Mouse (Mus musculus): Measurements from ENCODE around the gene Carmil3. TPM values are rescaled to one million over a fixed set of nuclear protein-coding genes. Genes with fewer than 3 reads are reported as not detected.

Carmil3 gene
- polyA plus RNA-seq, 1 experiment from 2014 or later = 1.8 TPM

- 79% methylated on average over 5 of the region's 5 CpGs for WGBS
- H3K9ac ChIP-seq (ENCODE audit: low read length) = no peak overlapping the region
- H3K36me3 ChIP-seq (ENCODE audit: control insufficient read depth, insufficient read depth, low read length) = 0 out of 2 replicates have a peak, but pooled peaks cover 5% of the 10 kb centered on the region
- no peak for ATAC-seq (ENCODE audit: insufficient read depth, low FRiP score)
- H3K27ac ChIP-seq (ENCODE audit: low read length) = no peak overlapping the region
- no peak overlapping the region for H3K4me2 ChIP-seq (ENCODE audit: low read depth, low read length)
- no peaks in the 10 kb centered on the region for H3K27me3 ChIP-seq (ENCODE audit: control insufficient read depth, insufficient read depth, low read length)
- H3K4me1 ChIP-seq (ENCODE audit: control insufficient read depth, insufficient read depth, low read length) = no peaks in the 10 kb centered on the region
- no peaks in the 10 kb centered on the region for H3K9me3 ChIP-seq (replicated peaks; ENCODE audit: control insufficient read depth, low read length)
- H3K4me3 ChIP-seq (replicated peaks; ENCODE audit: low read length) = no peak overlapping the region
Observed at GRCm38 (mm10) chr14:55484430-55485085, 5.9 kb upstream of the Carmil3 start.

- Histone ChIP-seq H3K9me3 (replicated peaks; ENCODE audit: control insufficient read depth, low read length) (no peaks in the 10 kb centered on the region), H3K36me3 (ENCODE audit: control insufficient read depth, insufficient read depth, low read length) (0 out of 2 replicates have a peak, but pooled peaks cover 5% of the 10 kb centered on the region), H3K27me3 (ENCODE audit: control insufficient read depth, insufficient read depth, low read length) (no peaks in the 10 kb centered on the region), H3K4me3 (replicated peaks; ENCODE audit: low read length) (no peak overlapping the region), H3K9ac (ENCODE audit: low read length) (no peak overlapping the region), H3K27ac (ENCODE audit: low read length) (no peak overlapping the region), H3K4me2 (ENCODE audit: low read depth, low read length) (no peak overlapping the region), H3K4me1 (ENCODE audit: control insufficient read depth, insufficient read depth, low read length) (no peaks in the 10 kb centered on the region; the same call in 1 of the 2 replicates)
- ATAC-seq (ENCODE audit: insufficient read depth, low FRiP score) = no peak
- WGBS = 81% methylated on average over 8 of the region's 8 CpGs
Observed at GRCm38 (mm10) chr14:55486836-55487235, 3.6 kb upstream of the Carmil3 start.

GRCm38 (mm10) chr14:55491291-55491833 is 911 bp downstream of the Carmil3 start:
- no peaks in the 10 kb centered on the region for H3K9me3 ChIP-seq (replicated peaks; ENCODE audit: control insufficient read depth, low read length)
- H3K9ac ChIP-seq (ENCODE audit: low read length) = peak overlapping the region; percentile 73
- H3K27ac ChIP-seq (ENCODE audit: low read length) = peak overlapping the region; percentile 35; the same call in 1 of the 2 replicates
- H3K4me1 ChIP-seq (ENCODE audit: control insufficient read depth, insufficient read depth, low read length) = no peaks in the 10 kb centered on the region; the same call in 1 of the 2 replicates
- H3K4me3 ChIP-seq (replicated peaks; ENCODE audit: low read length) = peak overlapping the region; percentile 71
- peak overlapping the region; percentile 97 for H3K4me2 ChIP-seq (ENCODE audit: low read depth, low read length)
- H3K36me3 ChIP-seq (ENCODE audit: control insufficient read depth, insufficient read depth, low read length) = 0 out of 2 replicates have a peak, but pooled peaks cover 5% of the 10 kb centered on the region
- ATAC-seq (ENCODE audit: insufficient read depth, low FRiP score) = peak; percentile 83
- WGBS = under 1% methylated on average over 30 of the region's 30 CpGs
- H3K27me3 ChIP-seq (ENCODE audit: control insufficient read depth, insufficient read depth, low read length) = no peaks in the 10 kb centered on the region

- Histone ChIP-seq H3K36me3 (ENCODE audit: control insufficient read depth, insufficient read depth, low read length) (0 out of 2 replicates have a peak, but pooled peaks cover 5% of the 10 kb centered on the region), H3K4me2 (ENCODE audit: low read depth, low read length) (peak overlapping the region; percentile 97; the same call in 1 of the 2 replicates), H3K27me3 (ENCODE audit: control insufficient read depth, insufficient read depth, low read length) (no peaks in the 10 kb centered on the region), H3K4me3 (replicated peaks; ENCODE audit: low read length) (no peak overlapping the region), H3K9ac (ENCODE audit: low read length) (no peak overlapping the region), H3K4me1 (ENCODE audit: control insufficient read depth, insufficient read depth, low read length) (no peaks in the 10 kb centered on the region; the same call in 1 of the 2 replicates), H3K9me3 (replicated peaks; ENCODE audit: control insufficient read depth, low read length) (no peaks in the 10 kb centered on the region), H3K27ac (ENCODE audit: low read length) (no peak overlapping the region)
- no peak for ATAC-seq (ENCODE audit: insufficient read depth, low FRiP score)
- WGBS = 39% methylated on average over 3 of the region's 3 CpGs
Observed at GRCm38 (mm10) chr14:55492103-55492502, 1.7 kb downstream of the Carmil3 start.

- Histone ChIP-seq H3K4me1 (ENCODE audit: control insufficient read depth, insufficient read depth, low read length) (peaks cover 3% of the 10 kb centered on the region; the same call in 1 of the 2 replicates), H3K4me3 (replicated peaks; ENCODE audit: low read length) (no peak overlapping the region), H3K36me3 (ENCODE audit: control insufficient read depth, insufficient read depth, low read length) (no peaks in the 10 kb centered on the region), H3K27ac (ENCODE audit: low read length) (no peak overlapping the region), H3K4me2 (ENCODE audit: low read depth, low read length) (no peak overlapping the region), H3K27me3 (ENCODE audit: control insufficient read depth, insufficient read depth, low read length) (no peaks in the 10 kb centered on the region), H3K9ac (ENCODE audit: low read length) (no peak overlapping the region), H3K9me3 (replicated peaks; ENCODE audit: control insufficient read depth, low read length) (no peaks in the 10 kb centered on the region)
- ATAC-seq (ENCODE audit: insufficient read depth, low FRiP score) = no peak
- 75% methylated on average over 17 of the region's 20 CpGs for WGBS
Observed at GRCm38 (mm10) chr14:55495509-55496240, 5.2 kb downstream of the Carmil3 start.

- Histone ChIP-seq H3K36me3 (ENCODE audit: control insufficient read depth, insufficient read depth, low read length) (no peaks in the 10 kb centered on the region), H3K4me2 (ENCODE audit: low read depth, low read length) (no peak overlapping the region), H3K27ac (ENCODE audit: low read length) (no peak overlapping the region), H3K4me1 (ENCODE audit: control insufficient read depth, insufficient read depth, low read length) (0 out of 2 replicates have a peak, but pooled peaks cover 3% of the 10 kb centered on the region), H3K27me3 (ENCODE audit: control insufficient read depth, insufficient read depth, low read length) (no peaks in the 10 kb centered on the region), H3K9ac (ENCODE audit: low read length) (no peak overlapping the region), H3K9me3 (replicated peaks; ENCODE audit: control insufficient read depth, low read length) (no peaks in the 10 kb centered on the region), H3K4me3 (replicated peaks; ENCODE audit: low read length) (no peak overlapping the region)
- no peak; the same call in 1 of the 2 replicates for ATAC-seq (ENCODE audit: insufficient read depth, low FRiP score)
- WGBS = 71% methylated on average over 16 of the region's 16 CpGs
Observed at GRCm38 (mm10) chr14:55496761-55497448, 6.5 kb downstream of the Carmil3 start.

- H3K36me3 ChIP-seq (ENCODE audit: control insufficient read depth, insufficient read depth, low read length) = no peaks in the 10 kb centered on the region
- no peak overlapping the region for H3K27ac ChIP-seq (ENCODE audit: low read length)
- no peaks in the 10 kb centered on the region for H3K9me3 ChIP-seq (replicated peaks; ENCODE audit: control insufficient read depth, low read length)
- H3K9ac ChIP-seq (ENCODE audit: low read length) = peak overlapping the region; percentile 30; the same call in 1 of the 2 replicates
- 0 out of 2 replicates have a peak, but pooled peaks cover 3% of the 10 kb centered on the region for H3K4me1 ChIP-seq (ENCODE audit: control insufficient read depth, insufficient read depth, low read length)
- peak; percentile 49; the same call in 1 of the 2 replicates for ATAC-seq (ENCODE audit: insufficient read depth, low FRiP score)
- H3K4me3 ChIP-seq (replicated peaks; ENCODE audit: low read length) = no peak overlapping the region
- no peaks in the 10 kb centered on the region for H3K27me3 ChIP-seq (ENCODE audit: control insufficient read depth, insufficient read depth, low read length)
- 21% methylated on average over 6 of the region's 6 CpGs for WGBS
- no peak overlapping the region for H3K4me2 ChIP-seq (ENCODE audit: low read depth, low read length)
Observed at GRCm38 (mm10) chr14:55497449-55497821, 7.0 kb downstream of the Carmil3 start.

- Histone ChIP-seq H3K9ac (ENCODE audit: low read length) (no peak overlapping the region), H3K9me3 (replicated peaks; ENCODE audit: control insufficient read depth, low read length) (no peaks in the 10 kb centered on the region), H3K4me2 (ENCODE audit: low read depth, low read length) (no peak overlapping the region), H3K4me3 (replicated peaks; ENCODE audit: low read length) (no peak overlapping the region), H3K27me3 (ENCODE audit: control insufficient read depth, insufficient read depth, low read length) (0 out of 2 replicates have a peak, but pooled peaks cover under 1% of the 10 kb centered on the region), H3K27ac (ENCODE audit: low read length) (no peak overlapping the region), H3K36me3 (ENCODE audit: control insufficient read depth, insufficient read depth, low read length) (no peaks in the 10 kb centered on the region), H3K4me1 (ENCODE audit: control insufficient read depth, insufficient read depth, low read length) (peaks cover under 1% of the 10 kb centered on the region; the same call in 1 of the 2 replicates)
- 82% methylated on average over 9 of the region's 9 CpGs for WGBS
- no peak for ATAC-seq (ENCODE audit: insufficient read depth, low FRiP score)
Observed at GRCm38 (mm10) chr14:55505612-55506011, 15.2 kb downstream of the Carmil3 start.
